Mouse (Mus musculus) common myeloid progenitor, adult 5-6 weeks (primary cell): ENCODE data around the gene Lrriq3. TPM values are rescaled to one million over a fixed set of nuclear protein-coding genes. Genes with fewer than 3 reads are reported as not detected.

Source experiments
- ATAC-seq: replicated peaks from 2 replicates; pipeline ENCODE4 v1.8.0; 2016; ENCODE audit warnings: low read depth, mild to moderate bottlenecking, moderate TSS enrichment, inconsistent platforms; ENCODE audit not compliant: poor library complexity, severe bottlenecking
- total RNA-seq: library from RNA; stranded (forward); fragments of 200-1000, 187-1606 nt; gene quantifications from 2 replicates; pipeline ENCODE4 v1.2.3, GENCODE M21; 2017

Gene Lrriq3
- total RNA-seq, 1 experiment from 2014 or later: 0.27 TPM

- ATAC-seq: no peak
Observed at GRCm38 (mm10) chr3:155235502-155235901, 142.3 kb downstream of the Lrriq3 start.

Other genes starting within 250 kb of the Lrriq3 start
- gene Tnni3k, start 38.0 kb upstream of the Lrriq3 start, total RNA-seq: not detected in 2 replicates
- 9.9 and 14.1 TPM in 2 replicates for gene Fpgt, start within 50 bp of the Lrriq3 start, total RNA-seq